Mouse (Mus musculus): ENCODE data around the gene B3gnt3. TPM values are rescaled to one million over a fixed set of nuclear protein-coding genes. Genes with fewer than 3 reads are reported as not detected.
A peak's percentile ranks its signal among the peaks of the same experiment; 100 is the strongest.

The B3gnt3 gene
- total RNA-seq, 2 experiments from 2014 or later = 0.33 to 0.59 TPM

GRCm38 (mm10) chr8:71679116-71679515 is 22.5 kb downstream of the B3gnt3 start:
- no peak for DNase-seq (ENCODE audit: low spot score in 2 of 2)

- DNase-seq (ENCODE audit: low spot score in 2 of 2) = no peak
Observed at GRCm38 (mm10) chr8:71678216-71678615, 23.4 kb downstream of the B3gnt3 start.

GRCm38 (mm10) chr8:71677555-71677954 is 24.0 kb downstream of the B3gnt3 start:
- DNase-seq (ENCODE audit: low spot score in 2 of 2) = no peak

- no peak for DNase-seq (ENCODE audit: low spot score in 2 of 2)
Observed at GRCm38 (mm10) chr8:71676803-71677202, 24.8 kb downstream of the B3gnt3 start.

- peak in 1 of 2 experiments; percentile 54 for DNase-seq (ENCODE audit: low spot score in 2 of 2)
Observed at GRCm38 (mm10) chr8:71676020-71676741, 25.4 kb downstream of the B3gnt3 start, which contains the start of gene Jak3. Gene Jak3 (plus strand): TSS chr8:71676296.

- no peak for DNase-seq (ENCODE audit: low spot score in 2 of 2)
Observed at GRCm38 (mm10) chr8:71675456-71676019, 26.1 kb downstream of the B3gnt3 start.

- peak in 1 of 2 experiments; percentile 61 for DNase-seq (ENCODE audit: low spot score in 2 of 2)
Observed at GRCm38 (mm10) chr8:71674071-71674470, 27.5 kb downstream of the B3gnt3 start.

GRCm38 (mm10) chr8:71672168-71672735 is 29.3 kb downstream of the B3gnt3 start:
- no peak for DNase-seq (ENCODE audit: low spot score in 2 of 2)

- peak; percentile 86 to 95 for DNase-seq (ENCODE audit: low spot score in 2 of 2)
Observed at GRCm38 (mm10) chr8:71671549-71671965, 30.0 kb downstream of the B3gnt3 start, which contains the start of gene Unc13a. Gene Unc13a (minus strand): TSS chr8:71671757.

- DNase-seq (ENCODE audit: low spot score in 2 of 2) = peak; percentile 72 to 82
Observed at GRCm38 (mm10) chr8:71670621-71671548, 30.7 kb downstream of the B3gnt3 start.

GRCm38 (mm10) chr8:71670198-71670597 is 31.4 kb downstream of the B3gnt3 start:
- DNase-seq (ENCODE audit: low spot score in 2 of 2) = no peak

- DNase-seq (ENCODE audit: low spot score in 2 of 2) = no peak
Observed at GRCm38 (mm10) chr8:71668220-71668975, 33.2 kb downstream of the B3gnt3 start.

- no peak for DNase-seq (ENCODE audit: low spot score in 2 of 2)
Observed at GRCm38 (mm10) chr8:71667256-71667655, 34.3 kb downstream of the B3gnt3 start.

GRCm38 (mm10) chr8:71666855-71667254 is 34.7 kb downstream of the B3gnt3 start:
- DNase-seq (ENCODE audit: low spot score in 2 of 2) = no peak

- DNase-seq (ENCODE audit: low spot score in 2 of 2) = no peak
Observed at GRCm38 (mm10) chr8:71665331-71666130, 36.1 kb downstream of the B3gnt3 start.

- peak; percentile 81 to 92 for DNase-seq (ENCODE audit: low spot score in 2 of 2)
Observed at GRCm38 (mm10) chr8:71660325-71661120, 41.1 kb downstream of the B3gnt3 start.

GRCm38 (mm10) chr8:71659751-71660150 is 41.8 kb downstream of the B3gnt3 start:
- no peak for DNase-seq (ENCODE audit: low spot score in 2 of 2)

GRCm38 (mm10) chr8:71658515-71659049 is 43.0 kb downstream of the B3gnt3 start:
- no peak for DNase-seq (ENCODE audit: low spot score in 2 of 2)
